Mouse (Mus musculus) heart, postnatal 0 days (tissue): ENCODE data around the gene Qk.

Experiments
- CTCF ChIP-seq: IDR thresholded peaks from 2 replicates; pipeline ENCODE4 v1.5.1; 2016; ENCODE audit warnings: antibody characterized with exemption, control low read depth, low read depth
- EP300 ChIP-seq: IDR thresholded peaks from 2 replicates; pipeline ENCODE4 v1.6.1; 2016; ENCODE audit warnings: antibody characterized with exemption, low read depth

GRCm38 (mm10) chr17:10187431-10188020 is 132.1 kb downstream of the Qk start:
- TF ChIP-seq EP300 = no peak
- no peak for TF ChIP-seq CTCF
